Mouse (Mus musculus): ENCODE measurements around the gene Pmp22.

Pmp22 gene

GRCm38 (mm10) chr11:63128784-63129183 lies at the start of gene Pmp22:
Gene Pmp22 (plus strand): TSS chr11:63128982.
- no peak for DNase-seq

GRCm38 (mm10) chr11:63084536-63084935 lies 44.2 kb upstream of the Pmp22 start:
- no peak for DNase-seq

- DNase-seq: no peak
Observed at GRCm38 (mm10) chr11:63088672-63089071, 40.1 kb upstream of the Pmp22 start.

- DNase-seq: no peak
Observed at GRCm38 (mm10) chr11:63090210-63090609, 38.6 kb upstream of the Pmp22 start.

- DNase-seq: no peak
Observed at GRCm38 (mm10) chr11:63090986-63091385, 37.8 kb upstream of the Pmp22 start.

- DNase-seq: no peak
Observed at GRCm38 (mm10) chr11:63092271-63092670, 36.5 kb upstream of the Pmp22 start.

- DNase-seq: no peak
Observed at GRCm38 (mm10) chr11:63093601-63094000, 35.2 kb upstream of the Pmp22 start.

- DNase-seq: no peak
Observed at GRCm38 (mm10) chr11:63094496-63094895, 34.3 kb upstream of the Pmp22 start.

GRCm38 (mm10) chr11:63098016-63098415 lies 30.8 kb upstream of the Pmp22 start:
- no peak for DNase-seq

GRCm38 (mm10) chr11:63099390-63099789 lies 29.4 kb upstream of the Pmp22 start:
- no peak for DNase-seq

GRCm38 (mm10) chr11:63103256-63103655 lies 25.5 kb upstream of the Pmp22 start:
- DNase-seq: no peak

GRCm38 (mm10) chr11:63104026-63104425 lies 24.8 kb upstream of the Pmp22 start:
- no peak for DNase-seq

GRCm38 (mm10) chr11:63109230-63109775 lies 19.5 kb upstream of the Pmp22 start:
- DNase-seq: no peak

GRCm38 (mm10) chr11:63110329-63110728 lies 18.5 kb upstream of the Pmp22 start:
- DNase-seq: no peak

GRCm38 (mm10) chr11:63114807-63115641 lies 13.8 kb upstream of the Pmp22 start:
- no peak for DNase-seq

- DNase-seq: no peak
Observed at GRCm38 (mm10) chr11:63116652-63117051, 12.1 kb upstream of the Pmp22 start.

GRCm38 (mm10) chr11:63117266-63117665 lies 11.5 kb upstream of the Pmp22 start:
- DNase-seq: no peak

GRCm38 (mm10) chr11:63119791-63120190 lies 9.0 kb upstream of the Pmp22 start:
- no peak for DNase-seq

GRCm38 (mm10) chr11:63122249-63122648 lies 6.5 kb upstream of the Pmp22 start:
- DNase-seq: no peak

- no peak for DNase-seq
Observed at GRCm38 (mm10) chr11:63122776-63123350, 5.9 kb upstream of the Pmp22 start.

GRCm38 (mm10) chr11:63124316-63124715 lies 4.5 kb upstream of the Pmp22 start:
- DNase-seq: no peak

GRCm38 (mm10) chr11:63125832-63126456 lies 2.8 kb upstream of the Pmp22 start:
- no peak for DNase-seq

GRCm38 (mm10) chr11:63126976-63127375 lies 1.8 kb upstream of the Pmp22 start:
- no peak for DNase-seq

- no peak for DNase-seq
Observed at GRCm38 (mm10) chr11:63127513-63127912, 1.3 kb upstream of the Pmp22 start.
